Mouse (Mus musculus): Measurements from ENCODE around the gene Adcy2. TPM values are rescaled to one million over a fixed set of nuclear protein-coding genes. Genes with fewer than 3 reads are reported as not detected.

Gene Adcy2
- polyA plus RNA-seq, 1 experiment from 2014 or later = 9.4 TPM

DNA sequence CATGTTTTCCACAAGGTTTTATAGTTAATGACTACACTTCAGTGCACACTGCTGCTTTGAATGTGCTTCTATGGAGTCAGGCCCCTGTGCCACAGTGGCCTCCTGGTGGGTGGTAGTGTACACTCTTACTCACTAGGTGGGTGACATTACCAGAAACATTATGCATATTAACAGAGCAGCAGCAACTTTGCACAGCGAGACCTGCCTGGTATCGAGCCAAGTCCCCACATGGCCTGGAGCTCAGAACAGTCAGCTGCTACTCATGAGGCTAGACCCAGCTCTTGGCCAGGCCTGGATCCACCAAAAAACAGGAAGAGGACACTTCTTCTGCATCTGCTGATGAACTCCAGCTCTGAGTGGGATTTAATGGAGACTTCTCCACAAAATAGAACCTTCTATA, 13.6 kb downstream of the Adcy2 start:
- Histone ChIP-seq H3K36me3 (ENCODE audit: control insufficient read depth, insufficient read depth, low read length) (no peaks in the 10 kb centered on the region), H3K4me1 (ENCODE audit: control insufficient read depth, insufficient read depth, low read length) (no peaks in the 10 kb centered on the region), H3K27me3 (ENCODE audit: control insufficient read depth, insufficient read depth, low read length) (no peaks in the 10 kb centered on the region), H3K4me2 (replicated peaks; ENCODE audit: low read depth, low read length) (no peak overlapping the region), H3K9ac (ENCODE audit: low read depth, low read length) (no peak overlapping the region), H3K4me3 (ENCODE audit: low read length) (no peak overlapping the region), H3K27ac (ENCODE audit: low read depth, low read length) (no peak overlapping the region), H3K9me3 (ENCODE audit: control insufficient read depth, low read length) (no peaks in the 10 kb centered on the region)
- ATAC-seq (ENCODE audit: low FRiP score, low TSS enrichment) = no peak
- 89% methylated on average over 2 of the region's 2 CpGs for WGBS

- no peaks in the 10 kb centered on the region for H3K36me3 ChIP-seq (ENCODE audit: control insufficient read depth, insufficient read depth, low read length)
- no peak overlapping the region for H3K27ac ChIP-seq (ENCODE audit: low read depth, low read length)
- H3K4me3 ChIP-seq (ENCODE audit: low read length) = no peak overlapping the region
- no peak overlapping the region for H3K9ac ChIP-seq (ENCODE audit: low read depth, low read length)
- ATAC-seq (ENCODE audit: low FRiP score, low TSS enrichment) = no peak
- no peaks in the 10 kb centered on the region for H3K4me1 ChIP-seq (ENCODE audit: control insufficient read depth, insufficient read depth, low read length)
- H3K9me3 ChIP-seq (ENCODE audit: control insufficient read depth, low read length) = no peaks in the 10 kb centered on the region
- no peak overlapping the region for H3K4me2 ChIP-seq (replicated peaks; ENCODE audit: low read depth, low read length)
- WGBS = 81% methylated on average over 15 of the region's 15 CpGs
- no peaks in the 10 kb centered on the region for H3K27me3 ChIP-seq (ENCODE audit: control insufficient read depth, insufficient read depth, low read length)
Observed at GRCm38 (mm10) chr13:68984000-68984399, 15.3 kb downstream of the Adcy2 start.

DNA sequence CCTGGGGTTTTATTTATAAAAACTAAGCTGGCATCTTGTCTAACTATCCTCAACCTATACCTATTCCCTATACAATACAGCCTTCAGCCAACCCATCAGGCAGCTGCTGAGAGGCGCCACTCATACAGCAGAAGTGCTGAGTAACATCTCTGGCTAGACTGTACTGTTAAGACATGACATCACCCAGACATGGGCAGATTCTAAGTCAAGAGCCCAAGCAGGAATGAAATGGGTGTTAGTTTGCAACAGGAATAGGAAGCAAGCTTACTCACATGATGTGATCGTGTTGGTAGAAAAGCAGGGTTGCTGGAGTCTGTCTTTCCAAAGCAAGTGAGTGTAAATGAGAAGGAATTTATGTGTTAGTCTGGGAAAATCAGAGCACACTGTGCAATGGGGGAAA, 18.3 kb downstream of the Adcy2 start:
- no peak overlapping the region for H3K9ac ChIP-seq (ENCODE audit: low read depth, low read length)
- 92% methylated on average over 2 of the region's 2 CpGs for WGBS
- no peak overlapping the region for H3K4me2 ChIP-seq (replicated peaks; ENCODE audit: low read depth, low read length)
- H3K36me3 ChIP-seq (ENCODE audit: control insufficient read depth, insufficient read depth, low read length) = no peaks in the 10 kb centered on the region
- no peaks in the 10 kb centered on the region for H3K27me3 ChIP-seq (ENCODE audit: control insufficient read depth, insufficient read depth, low read length)
- H3K9me3 ChIP-seq (ENCODE audit: control insufficient read depth, low read length) = no peaks in the 10 kb centered on the region
- no peaks in the 10 kb centered on the region for H3K4me1 ChIP-seq (ENCODE audit: control insufficient read depth, insufficient read depth, low read length)
- no peak overlapping the region for H3K27ac ChIP-seq (ENCODE audit: low read depth, low read length)
- no peak overlapping the region for H3K4me3 ChIP-seq (ENCODE audit: low read length)
- no peak for ATAC-seq (ENCODE audit: low FRiP score, low TSS enrichment)

DNA sequence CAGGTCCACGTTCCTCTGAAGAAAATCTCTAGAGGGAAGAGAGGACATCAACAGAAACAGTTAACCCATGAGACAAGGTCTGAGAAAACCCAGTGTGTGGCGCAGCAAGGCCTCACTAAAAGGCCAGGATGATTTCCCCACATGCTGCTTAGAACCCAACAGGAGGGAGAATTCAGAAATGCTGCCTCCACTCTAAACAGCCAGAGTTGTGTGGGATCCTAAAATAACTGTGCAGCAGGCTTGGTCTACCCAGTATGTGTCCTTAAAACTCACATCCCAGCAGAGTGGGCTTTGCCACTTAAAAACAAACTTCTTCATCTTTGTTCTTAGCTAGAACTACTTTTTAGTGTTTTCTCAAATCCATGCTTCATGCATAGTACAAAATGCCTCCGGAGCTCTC, 26.2 kb downstream of the Adcy2 start:
- no peak for ATAC-seq (ENCODE audit: low FRiP score, low TSS enrichment)

GRCm38 (mm10) chr13:68961580-68961979, 37.8 kb downstream of the Adcy2 start:
- Histone ChIP-seq H3K9me3 (ENCODE audit: control insufficient read depth, low read length) (no peaks in the 10 kb centered on the region), H3K4me3 (ENCODE audit: low read length) (no peak overlapping the region), H3K27ac (ENCODE audit: low read depth, low read length) (no peak overlapping the region), H3K4me1 (ENCODE audit: control insufficient read depth, insufficient read depth, low read length) (no peaks in the 10 kb centered on the region), H3K36me3 (ENCODE audit: control insufficient read depth, insufficient read depth, low read length) (no peaks in the 10 kb centered on the region), H3K4me2 (replicated peaks; ENCODE audit: low read depth, low read length) (no peak overlapping the region), H3K9ac (ENCODE audit: low read depth, low read length) (no peak overlapping the region), H3K27me3 (ENCODE audit: control insufficient read depth, insufficient read depth, low read length) (no peaks in the 10 kb centered on the region)
- ATAC-seq (ENCODE audit: low FRiP score, low TSS enrichment) = no peak
- 84% methylated on average over 5 of the region's 5 CpGs for WGBS

More for the DNA sequence above, 26.2 kb downstream of the Adcy2 start:
- Histone ChIP-seq H3K4me3 (ENCODE audit: low read length) (no peak overlapping the region), H3K36me3 (ENCODE audit: control insufficient read depth, insufficient read depth, low read length) (no peaks in the 10 kb centered on the region), H3K4me2 (replicated peaks; ENCODE audit: low read depth, low read length) (no peak overlapping the region), H3K4me1 (ENCODE audit: control insufficient read depth, insufficient read depth, low read length) (no peaks in the 10 kb centered on the region), H3K9me3 (ENCODE audit: control insufficient read depth, low read length) (no peaks in the 10 kb centered on the region), H3K27me3 (ENCODE audit: control insufficient read depth, insufficient read depth, low read length) (no peaks in the 10 kb centered on the region), H3K27ac (ENCODE audit: low read depth, low read length) (no peak overlapping the region), H3K9ac (ENCODE audit: low read depth, low read length) (no peak overlapping the region)
- 49% methylated on average over 3 of the region's 3 CpGs for WGBS

DNA sequence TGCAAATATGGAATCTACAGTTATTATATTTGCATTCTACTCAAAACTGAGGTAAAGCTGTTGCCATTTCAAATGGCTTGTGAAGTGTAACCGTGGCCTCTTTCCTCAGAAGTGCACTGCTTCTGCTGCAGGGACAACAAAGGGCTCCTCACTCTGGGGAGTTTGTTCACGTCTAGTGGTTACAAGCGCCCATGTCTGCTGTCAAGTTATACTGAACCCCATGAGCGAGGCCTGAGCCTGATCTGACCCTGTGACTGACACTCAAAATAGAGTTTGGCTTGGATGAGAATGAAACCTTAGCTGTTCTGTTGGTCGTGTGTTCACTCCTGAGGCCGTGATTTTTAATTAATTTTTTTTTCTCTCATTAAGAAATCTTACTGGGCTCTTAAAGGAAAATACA, 38.8 kb downstream of the Adcy2 start:
- 50% methylated on average over 6 of the region's 6 CpGs for WGBS
- Histone ChIP-seq H3K27ac (ENCODE audit: low read depth, low read length) (no peak overlapping the region), H3K36me3 (ENCODE audit: control insufficient read depth, insufficient read depth, low read length) (no peaks in the 10 kb centered on the region), H3K4me2 (replicated peaks; ENCODE audit: low read depth, low read length) (no peak overlapping the region), H3K4me3 (ENCODE audit: low read length) (no peak overlapping the region), H3K9ac (ENCODE audit: low read depth, low read length) (no peak overlapping the region), H3K9me3 (ENCODE audit: control insufficient read depth, low read length) (no peaks in the 10 kb centered on the region), H3K4me1 (ENCODE audit: control insufficient read depth, insufficient read depth, low read length) (no peaks in the 10 kb centered on the region), H3K27me3 (ENCODE audit: control insufficient read depth, insufficient read depth, low read length) (no peaks in the 10 kb centered on the region)
- ATAC-seq (ENCODE audit: low FRiP score, low TSS enrichment) = no peak

GRCm38 (mm10) chr13:68959406-68959805, 39.9 kb downstream of the Adcy2 start:
- Histone ChIP-seq H3K4me2 (replicated peaks; ENCODE audit: low read depth, low read length) (no peak overlapping the region), H3K4me1 (ENCODE audit: control insufficient read depth, insufficient read depth, low read length) (no peaks in the 10 kb centered on the region), H3K36me3 (ENCODE audit: control insufficient read depth, insufficient read depth, low read length) (no peaks in the 10 kb centered on the region), H3K9ac (ENCODE audit: low read depth, low read length) (no peak overlapping the region), H3K4me3 (ENCODE audit: low read length) (no peak overlapping the region), H3K27ac (ENCODE audit: low read depth, low read length) (no peak overlapping the region), H3K27me3 (ENCODE audit: control insufficient read depth, insufficient read depth, low read length) (no peaks in the 10 kb centered on the region), H3K9me3 (ENCODE audit: control insufficient read depth, low read length) (no peaks in the 10 kb centered on the region)
- 81% methylated on average over 4 of the region's 4 CpGs for WGBS
- ATAC-seq (ENCODE audit: low FRiP score, low TSS enrichment) = no peak

DNA sequence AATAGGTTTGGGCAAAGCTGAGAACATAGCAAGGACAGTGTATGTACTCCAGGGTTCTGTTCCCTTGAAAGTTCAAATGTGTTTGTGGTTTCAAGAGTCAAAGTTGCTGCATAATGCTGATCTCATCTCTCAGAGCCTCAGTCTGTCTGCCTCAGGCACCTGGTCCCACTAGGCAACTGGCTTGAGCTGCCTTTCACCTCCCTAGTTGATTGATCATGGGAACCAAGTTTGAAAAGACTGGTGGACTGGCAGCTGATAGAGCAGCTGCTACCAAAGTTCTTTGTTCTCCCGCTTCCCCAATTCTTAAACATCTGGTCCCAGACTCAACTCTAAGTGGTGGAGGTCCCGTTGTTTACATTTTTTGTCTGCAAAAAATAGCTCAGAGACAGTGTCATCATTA, 56.6 kb downstream of the Adcy2 start:
- no peak for ATAC-seq (ENCODE audit: low FRiP score, low TSS enrichment)
- H3K4me1 ChIP-seq (ENCODE audit: control insufficient read depth, insufficient read depth, low read length) = no peaks in the 10 kb centered on the region
- WGBS = 69% methylated on average over 2 of the region's 2 CpGs

GRCm38 (mm10) chr13:68941429-68941828, 57.9 kb downstream of the Adcy2 start:
- no peaks in the 10 kb centered on the region for H3K4me1 ChIP-seq (ENCODE audit: control insufficient read depth, insufficient read depth, low read length)
- H3K4me3 ChIP-seq (ENCODE audit: low read length) = no peak overlapping the region
- H3K9ac ChIP-seq (ENCODE audit: low read depth, low read length) = no peak overlapping the region
- no peak overlapping the region for H3K4me2 ChIP-seq (replicated peaks; ENCODE audit: low read depth, low read length)
- WGBS = 79% methylated on average over 1 of the region's 1 CpGs
- no peaks in the 10 kb centered on the region for H3K9me3 ChIP-seq (ENCODE audit: control insufficient read depth, low read length)
- no peaks in the 10 kb centered on the region for H3K36me3 ChIP-seq (ENCODE audit: control insufficient read depth, insufficient read depth, low read length)
- no peak overlapping the region for H3K27ac ChIP-seq (ENCODE audit: low read depth, low read length)
- ATAC-seq (ENCODE audit: low FRiP score, low TSS enrichment) = no peak
- H3K27me3 ChIP-seq (ENCODE audit: control insufficient read depth, insufficient read depth, low read length) = no peaks in the 10 kb centered on the region

More for the DNA sequence above, 56.6 kb downstream of the Adcy2 start:
- H3K27me3 ChIP-seq (ENCODE audit: control insufficient read depth, insufficient read depth, low read length) = no peaks in the 10 kb centered on the region
- H3K4me3 ChIP-seq (ENCODE audit: low read length) = no peak overlapping the region
- no peaks in the 10 kb centered on the region for H3K9me3 ChIP-seq (ENCODE audit: control insufficient read depth, low read length)
- H3K27ac ChIP-seq (ENCODE audit: low read depth, low read length) = no peak overlapping the region
- H3K4me2 ChIP-seq (replicated peaks; ENCODE audit: low read depth, low read length) = no peak overlapping the region
- no peak overlapping the region for H3K9ac ChIP-seq (ENCODE audit: low read depth, low read length)
- no peaks in the 10 kb centered on the region for H3K36me3 ChIP-seq (ENCODE audit: control insufficient read depth, insufficient read depth, low read length)

DNA sequence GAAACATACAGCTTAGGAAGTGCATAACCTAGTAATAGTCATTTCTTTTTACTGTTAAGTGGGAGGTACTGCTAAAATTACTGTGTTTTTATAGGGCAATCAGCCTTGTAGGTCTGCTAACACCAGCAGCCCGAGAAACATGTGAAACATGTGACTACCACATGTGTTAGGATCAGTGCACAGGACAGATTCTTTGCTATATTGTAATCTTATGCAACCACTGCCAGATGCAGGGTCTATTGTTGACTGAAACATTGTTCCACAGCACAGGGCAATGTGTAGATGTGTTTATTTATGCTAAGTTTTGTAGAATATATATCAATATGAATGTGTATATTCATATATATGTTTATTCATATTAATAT, 67.1 kb downstream of the Adcy2 start:
- 43% methylated on average over 1 of the region's 1 CpGs for WGBS
- Histone ChIP-seq H3K4me3 (ENCODE audit: low read length) (no peak overlapping the region), H3K4me1 (ENCODE audit: control insufficient read depth, insufficient read depth, low read length) (no peaks in the 10 kb centered on the region), H3K27ac (ENCODE audit: low read depth, low read length) (no peak overlapping the region), H3K36me3 (ENCODE audit: control insufficient read depth, insufficient read depth, low read length) (no peaks in the 10 kb centered on the region), H3K9ac (ENCODE audit: low read depth, low read length) (no peak overlapping the region), H3K27me3 (ENCODE audit: control insufficient read depth, insufficient read depth, low read length) (no peaks in the 10 kb centered on the region), H3K9me3 (ENCODE audit: control insufficient read depth, low read length) (no peaks in the 10 kb centered on the region), H3K4me2 (replicated peaks; ENCODE audit: low read depth, low read length) (no peak overlapping the region)
- ATAC-seq (ENCODE audit: low FRiP score, low TSS enrichment) = no peak
